Mouse (Mus musculus) lung, adult 2 months (tissue): ENCODE results near the gene Jmy.

Experiments used
- CTCF ChIP-seq: fragments of 200-500 bp; IDR thresholded peaks from 2 replicates; pipeline ENCODE4 v1.5.1; 2011; ENCODE audit warnings: mild to moderate bottlenecking, low read length, control low read depth; ENCODE audit not compliant: insufficient read depth
- POLR2A ChIP-seq: fragments of 200-500 bp; IDR thresholded peaks from 2 replicates; pipeline ENCODE4 v1.6.1; 2011; ENCODE audit warnings: low read depth, mild to moderate bottlenecking, control low read depth, low read length, borderline replicate concordance; ENCODE audit errors: extremely low read depth

DNA sequence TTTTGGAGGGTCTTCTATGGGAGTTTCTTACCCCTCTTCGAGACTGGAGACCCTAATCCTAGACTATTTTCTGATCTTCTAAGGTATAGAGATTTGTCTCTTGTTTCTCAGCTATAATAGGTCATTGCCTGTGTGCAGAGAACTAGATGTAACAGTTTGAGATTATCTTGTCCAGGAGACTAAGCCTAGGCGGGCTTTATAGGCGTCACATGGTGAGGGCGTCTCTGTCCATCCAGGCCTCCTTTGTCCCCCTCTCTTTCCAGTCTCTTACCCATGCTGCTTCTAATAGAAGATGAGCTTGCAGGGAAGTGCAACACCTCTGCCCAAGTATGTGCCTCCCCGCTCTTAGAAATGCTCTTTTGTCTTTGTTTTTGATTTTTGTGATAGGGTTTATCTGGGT lies 116.5 kb downstream of the Jmy start:
- TF ChIP-seq POLR2A (no peak), CTCF (no peak)
